Mouse (Mus musculus) liver, postnatal 0 days (tissue): ENCODE results near the gene Degs2.

Experiments used
- CTCF ChIP-seq: sonication (generic); IDR thresholded peaks from 2 replicates; pipeline ENCODE4 v1.5.1; 2016; ENCODE audit warnings: antibody characterized with exemption, low read depth
- EP300 ChIP-seq: IDR thresholded peaks from 2 replicates; pipeline ENCODE4 v1.6.1; 2016; ENCODE audit warnings: antibody characterized with exemption, low read depth, mild to moderate bottlenecking

DNA sequence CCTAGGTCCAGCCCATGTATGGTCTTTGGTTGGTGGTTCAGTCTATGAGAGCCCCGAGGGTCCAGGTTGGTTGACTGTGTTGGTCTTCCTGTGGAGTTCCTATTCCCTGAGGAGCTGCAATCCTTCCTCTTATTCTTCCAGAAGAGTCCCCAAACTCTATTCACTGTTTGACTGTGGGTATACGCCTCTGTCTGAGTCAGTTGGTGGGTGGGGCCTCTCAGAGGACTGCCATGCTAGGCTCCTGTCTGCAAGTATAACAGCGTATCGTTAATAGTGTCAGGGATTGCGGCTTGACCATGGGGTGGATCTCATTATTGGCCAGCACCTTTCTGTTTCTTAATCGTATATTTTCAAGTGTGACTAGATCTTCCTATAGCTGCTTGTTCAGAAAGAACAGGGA, 7.3 kb upstream of the Degs2 start:
- TF ChIP-seq CTCF = no peak
- TF ChIP-seq EP300 = no peak
